Mouse (Mus musculus) CD8-positive naive resting alpha-beta T cell, adult 2 months (primary cell): ENCODE measurements around the gene Eif1ad.
"Not testable (repeated sequence)": the region's sequence is repeated elsewhere in the genome, so short reads cannot be mapped to it uniquely, and the experiment has no call there.

ENCODE experiments used
- DNase-seq, 2 experiments: peaks; one replicate each; pipeline ENCODE4 v3.0.0; 2022; ENCODE audit warnings: low read depth in 2 of 2, low spot score in 2 of 2

The Eif1ad gene

GRCm38 (mm10) chr19:5374748-5375147 lies 8.2 kb downstream of the Eif1ad start:
- DNase-seq = no peak

GRCm38 (mm10) chr19:5377446-5377845 lies 10.9 kb downstream of the Eif1ad start:
- no peak for DNase-seq

GRCm38 (mm10) chr19:5383326-5383725 lies 16.8 kb downstream of the Eif1ad start:
- no peak for DNase-seq

- no peak for DNase-seq
These were observed 18.2 kb downstream of the Eif1ad start for GRCm38 (mm10) chr19:5384715-5385114.

- no peak for DNase-seq
These were observed 21.5 kb downstream of the Eif1ad start for GRCm38 (mm10) chr19:5388011-5388441.

- DNase-seq = peak; percentile 90 to 91
These were observed 22.2 kb downstream of the Eif1ad start, which contains the start of gene Sart1 for GRCm38 (mm10) chr19:5388588-5389242. TSS of gene Sart1 (minus strand) at chr19:5388703.

- DNase-seq = peak; percentile 70 to 81
These were observed 23.1 kb downstream of the Eif1ad start for GRCm38 (mm10) chr19:5389647-5390046.

GRCm38 (mm10) chr19:5390416-5390815 lies 23.9 kb downstream of the Eif1ad start:
- DNase-seq = peak in 1 of 2 experiments; percentile 10

GRCm38 (mm10) chr19:5392892-5393291 lies 26.4 kb downstream of the Eif1ad start:
- DNase-seq = no peak

GRCm38 (mm10) chr19:5394168-5394567 lies 27.6 kb downstream of the Eif1ad start:
- DNase-seq = no peak

GRCm38 (mm10) chr19:5395371-5395770 lies 28.8 kb downstream of the Eif1ad start:
- no peak for DNase-seq

- DNase-seq = not testable (repeated sequence)
These were observed 34.5 kb downstream of the Eif1ad start for GRCm38 (mm10) chr19:5401073-5401472.

GRCm38 (mm10) chr19:5402293-5402692 lies 35.8 kb downstream of the Eif1ad start, which contains the start of gene Tsga10ip:
TSS of gene Tsga10ip (minus strand) at chr19:5402526.
- no peak for DNase-seq

GRCm38 (mm10) chr19:5405924-5406323 lies 39.4 kb downstream of the Eif1ad start:
- peak; percentile 30 to 49 for DNase-seq

- peak; percentile 54 to 61 for DNase-seq
These were observed 40.1 kb downstream of the Eif1ad start for GRCm38 (mm10) chr19:5406531-5407126.

- DNase-seq = peak; percentile 52 to 67
These were observed 40.6 kb downstream of the Eif1ad start for GRCm38 (mm10) chr19:5407133-5407532.

GRCm38 (mm10) chr19:5408057-5409001 lies 41.8 kb downstream of the Eif1ad start:
- no peak for DNase-seq

GRCm38 (mm10) chr19:5409068-5409467 lies 42.5 kb downstream of the Eif1ad start:
- DNase-seq = no peak

- no peak for DNase-seq
These were observed 44.1 kb downstream of the Eif1ad start for GRCm38 (mm10) chr19:5410641-5411040.

GRCm38 (mm10) chr19:5411961-5412360 lies 45.4 kb downstream of the Eif1ad start:
- DNase-seq = no peak

- DNase-seq = no peak
These were observed 47.3 kb downstream of the Eif1ad start for GRCm38 (mm10) chr19:5413840-5414239.
